Mouse (Mus musculus) lung, postnatal 10 days (tissue): ENCODE results near the gene Olfr314.
"Not testable (repeated sequence)": the region's sequence is repeated elsewhere in the genome, so short reads cannot be mapped to it uniquely, and the experiment has no call there.

ENCODE experiments used
- DNase-seq: peaks from one replicate; pipeline ENCODE4 v3.0.0; 2021

The Olfr314 gene

DNA sequence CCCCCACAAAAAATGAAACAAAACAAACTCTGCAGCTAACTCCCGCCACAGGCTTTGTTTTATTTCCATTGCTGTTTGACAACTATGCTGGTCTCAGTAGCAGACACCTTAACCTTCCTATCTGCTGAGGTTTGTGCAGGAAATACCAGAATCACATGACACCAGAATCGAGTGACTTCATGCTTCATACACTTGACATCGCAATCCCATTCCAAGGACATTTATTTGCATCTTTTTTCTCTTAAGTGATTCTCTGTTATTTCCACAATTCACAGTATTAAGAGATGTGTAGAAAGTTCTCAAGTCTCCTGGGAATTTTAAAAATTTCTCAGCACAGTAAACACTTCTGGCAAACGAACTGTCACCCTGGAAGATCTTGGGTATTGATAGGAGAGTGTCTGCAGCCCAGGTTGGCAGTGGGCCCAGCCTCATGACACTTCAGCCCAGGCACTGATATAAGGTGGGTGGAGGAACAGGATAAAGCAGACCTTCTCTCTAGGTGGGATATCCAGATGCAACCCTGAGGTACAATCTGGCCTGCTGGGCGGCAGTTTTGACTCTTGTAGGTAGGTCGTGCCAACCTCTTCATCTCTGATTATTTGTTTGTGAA is at the start of gene Olfr314:
TSS of gene Olfr314 (plus strand) at position 473 of the 610 bp plus-strand sequence.
- no peak for DNase-seq

- peak; percentile 28 for DNase-seq
Measured at GRCm38 (mm10) chr11:58733372-58733771, 49.4 kb upstream of the Olfr314 start.

GRCm38 (mm10) chr11:58738792-58739262 is 43.9 kb upstream of the Olfr314 start, which contains the start of gene Olfr317:
Olfr317 (minus strand) TSS chr11:58739212.
- DNase-seq = no peak

DNA sequence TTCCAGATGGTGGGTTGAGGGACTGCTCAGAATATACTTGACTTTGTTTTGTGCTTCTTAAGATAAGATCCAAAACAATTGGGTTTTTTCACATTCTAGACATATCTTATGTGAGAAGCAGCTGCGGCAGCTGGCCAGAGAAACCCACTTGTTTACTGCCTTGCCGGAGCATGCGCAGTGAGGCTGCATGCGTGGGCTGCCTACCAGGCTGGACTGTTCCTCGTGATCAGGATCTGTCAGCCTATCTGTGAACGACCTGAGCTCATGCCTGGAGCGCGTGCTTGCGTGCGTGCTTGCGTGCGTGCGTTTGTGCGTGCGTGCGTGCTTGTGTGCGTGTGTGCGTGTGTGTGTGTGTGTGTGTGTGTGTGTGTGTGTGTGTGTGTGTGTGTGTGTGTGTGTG is 31.7 kb upstream of the Olfr314 start:
- DNase-seq = not testable (repeated sequence)

DNA sequence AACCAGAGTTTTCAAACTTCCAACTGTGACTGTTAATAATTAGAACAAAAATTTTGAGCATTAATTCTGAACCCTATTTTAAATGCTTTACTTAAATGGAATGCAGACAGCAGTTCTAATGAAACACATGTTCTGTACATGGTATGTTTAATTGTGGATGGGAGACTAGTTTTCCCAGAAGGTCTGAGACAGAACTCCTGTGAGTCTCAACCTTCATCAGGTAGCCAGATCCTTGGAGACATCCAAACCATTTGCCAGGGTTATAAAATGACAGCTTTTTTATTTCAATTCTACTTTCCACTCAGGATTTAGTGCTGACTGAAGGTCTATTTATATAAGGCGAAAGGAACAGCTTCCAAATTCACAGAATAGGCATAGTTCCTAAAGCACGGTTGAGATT is 30.3 kb upstream of the Olfr314 start, which contains the start of gene Olfr316:
TSS of gene Olfr316 (plus strand) at position 301 of the 400 bp plus-strand sequence.
- no peak for DNase-seq

- DNase-seq = no peak
Measured at GRCm38 (mm10) chr11:58772888-58773287, 9.9 kb upstream of the Olfr314 start, which contains the start of gene Olfr315. Olfr315 (plus strand) TSS chr11:58773188.

GRCm38 (mm10) chr11:58784182-58784581 is 1.4 kb downstream of the Olfr314 start:
- no peak for DNase-seq

DNA sequence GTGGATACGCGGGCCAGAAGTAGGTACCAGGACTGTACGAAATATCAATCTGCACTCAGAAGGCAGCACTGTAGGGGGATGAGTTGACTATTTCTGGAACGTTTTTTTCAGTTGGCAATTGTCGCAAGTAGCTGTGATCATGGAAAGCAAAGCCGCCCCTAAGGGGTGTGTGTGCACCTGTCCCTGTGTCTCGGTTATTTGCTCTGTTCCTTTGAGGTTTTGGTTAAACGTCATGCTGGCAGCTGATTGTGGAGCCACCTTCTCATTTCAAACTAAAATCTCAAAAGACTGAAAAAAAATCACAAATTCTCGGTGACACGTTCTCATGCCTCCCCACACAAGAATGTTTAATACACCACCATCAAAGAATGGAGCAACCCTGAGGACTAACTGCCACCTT is 4.9 kb downstream of the Olfr314 start:
- DNase-seq = no peak

DNA sequence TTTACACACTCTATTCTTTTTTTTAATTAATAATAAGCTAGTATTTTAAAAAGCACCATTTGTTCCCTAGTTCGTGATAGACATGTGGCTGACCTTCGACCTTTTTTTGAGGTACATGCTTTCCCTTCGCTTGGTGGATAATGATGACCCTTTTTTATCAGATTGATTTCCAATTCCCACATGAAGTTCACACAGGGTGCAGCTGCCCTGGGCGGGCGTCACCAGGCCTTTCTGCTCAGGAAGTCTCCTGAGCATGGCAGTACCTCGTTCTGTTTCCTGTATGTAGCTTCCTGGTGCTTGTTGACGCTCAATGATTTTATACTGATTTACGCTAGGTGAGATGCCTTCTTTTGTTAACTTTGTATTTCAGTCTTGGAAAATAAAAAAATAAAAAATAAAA is 5.6 kb downstream of the Olfr314 start:
- no peak for DNase-seq

DNA sequence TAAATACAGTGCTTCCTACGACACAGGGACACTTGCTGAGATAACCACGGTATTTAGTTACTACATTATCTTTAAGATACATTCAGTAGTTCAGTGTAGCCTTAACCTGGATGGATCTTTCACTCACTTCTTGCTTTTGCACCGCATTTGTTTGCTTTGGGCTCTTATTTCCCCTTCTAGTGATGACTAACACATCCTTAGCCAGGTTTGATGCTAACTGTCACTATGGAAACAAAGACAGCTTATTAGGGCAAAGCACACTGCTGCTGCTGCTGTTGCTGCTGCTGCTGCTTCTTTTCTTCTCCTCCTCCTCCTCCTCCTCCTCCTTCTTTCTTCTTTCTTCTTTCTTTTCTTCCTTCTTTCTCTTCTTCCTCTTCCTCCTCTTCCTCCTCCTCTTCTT is 6.8 kb downstream of the Olfr314 start:
- no peak for DNase-seq

DNA sequence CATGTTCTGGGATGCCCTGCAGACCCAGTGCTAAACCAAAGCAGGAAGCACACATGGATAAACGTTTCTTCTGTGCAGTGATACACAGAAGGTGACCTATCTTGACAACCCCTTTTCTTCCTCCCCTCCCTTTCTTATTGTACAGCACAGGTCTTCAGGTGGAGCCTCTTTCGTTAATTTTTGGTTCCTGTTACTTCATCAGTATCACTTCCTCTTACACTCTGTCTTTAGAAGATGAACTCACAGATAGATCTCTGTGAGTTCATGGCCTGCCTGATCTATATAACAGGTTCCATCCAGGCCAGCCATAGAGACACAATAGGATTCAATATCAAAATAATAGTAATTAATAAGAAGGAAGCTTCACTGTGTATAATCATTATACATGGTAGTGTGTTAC is 7.3 kb downstream of the Olfr314 start:
- no peak for DNase-seq

GRCm38 (mm10) chr11:58790646-58791045 is 7.9 kb downstream of the Olfr314 start:
- DNase-seq = no peak

- no peak for DNase-seq
Measured at GRCm38 (mm10) chr11:58795856-58796255, 13.1 kb downstream of the Olfr314 start.

GRCm38 (mm10) chr11:58796850-58797249 is 14.1 kb downstream of the Olfr314 start:
- no peak for DNase-seq

DNA sequence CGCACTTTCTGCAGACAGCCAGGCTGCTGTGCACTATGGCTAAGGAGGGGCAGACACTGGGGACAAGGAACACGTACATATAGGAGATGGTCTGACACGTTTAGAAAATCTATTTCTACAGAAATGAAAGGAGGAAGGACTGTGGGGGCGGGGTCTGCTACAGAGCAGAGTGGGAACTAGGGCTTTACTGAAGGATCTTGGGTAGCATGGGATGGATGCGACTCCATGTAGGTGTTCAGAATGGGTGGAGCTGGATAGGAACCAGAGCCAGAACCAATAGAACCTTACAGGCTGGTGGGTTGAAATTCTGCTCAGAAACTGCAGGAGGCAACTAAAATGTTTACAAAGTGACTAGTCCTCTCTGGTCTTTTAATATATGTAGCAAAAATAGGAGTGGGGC is 17.0 kb downstream of the Olfr314 start:
- DNase-seq = no peak

DNA sequence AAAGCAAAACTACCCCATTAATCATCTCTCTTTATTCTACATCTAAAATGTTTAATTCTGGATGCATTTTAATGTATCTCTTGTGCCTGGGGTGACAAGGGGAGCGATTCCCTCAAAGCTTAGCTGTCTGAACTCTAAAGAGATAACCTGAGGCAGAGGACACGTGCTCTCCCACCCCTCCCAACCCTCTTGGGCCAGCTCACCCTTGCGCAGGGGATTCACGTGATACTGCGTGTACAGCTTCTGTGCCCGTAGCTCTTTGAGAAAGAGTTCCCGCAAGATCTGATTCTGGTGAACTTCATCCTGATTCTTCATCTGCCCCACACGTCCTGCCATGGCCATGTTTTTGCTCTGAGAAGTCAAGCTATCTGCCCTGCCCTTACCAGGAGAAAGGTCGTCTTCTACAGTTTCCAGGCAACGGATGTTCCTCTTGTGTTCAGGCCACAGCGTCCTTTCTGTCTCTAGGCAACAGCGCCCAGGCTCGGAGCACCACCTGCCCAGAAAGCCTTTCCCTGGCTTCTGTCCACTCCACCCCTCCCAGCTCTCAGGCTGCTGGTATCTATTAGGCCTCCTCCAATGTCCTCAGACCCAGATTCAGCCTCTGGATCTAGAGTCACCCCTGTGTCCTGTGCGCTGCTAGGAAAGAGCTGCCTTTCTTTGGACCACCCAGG is 18.9 kb downstream of the Olfr314 start, which contains the start of gene Fam183b:
TSS of gene Fam183b (minus strand) at position 403 of the 671 bp plus-strand sequence.
- DNase-seq = no peak

GRCm38 (mm10) chr11:58803871-58804270 is 21.1 kb downstream of the Olfr314 start:
- DNase-seq = no peak

- DNase-seq = no peak
Measured at GRCm38 (mm10) chr11:58804393-58804792, 21.6 kb downstream of the Olfr314 start.

DNA sequence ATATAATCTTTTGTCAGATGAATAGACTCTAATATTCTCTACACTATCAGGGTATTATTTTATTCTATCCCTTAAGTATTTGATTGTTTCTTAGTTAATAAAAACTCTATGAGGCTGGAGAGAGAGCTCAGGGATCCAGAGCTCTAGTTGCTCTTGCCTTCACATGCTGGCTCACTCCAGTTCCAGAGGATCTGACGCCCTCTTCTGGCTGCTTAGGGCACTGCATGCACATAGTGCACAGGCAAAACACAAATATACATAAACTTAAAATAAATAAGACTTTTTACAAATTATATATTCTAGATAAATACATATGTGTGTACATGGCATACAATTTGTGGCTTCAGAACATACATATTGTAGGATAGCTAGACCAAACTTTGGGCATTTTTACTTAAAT is 29.2 kb downstream of the Olfr314 start:
- no peak for DNase-seq

DNA sequence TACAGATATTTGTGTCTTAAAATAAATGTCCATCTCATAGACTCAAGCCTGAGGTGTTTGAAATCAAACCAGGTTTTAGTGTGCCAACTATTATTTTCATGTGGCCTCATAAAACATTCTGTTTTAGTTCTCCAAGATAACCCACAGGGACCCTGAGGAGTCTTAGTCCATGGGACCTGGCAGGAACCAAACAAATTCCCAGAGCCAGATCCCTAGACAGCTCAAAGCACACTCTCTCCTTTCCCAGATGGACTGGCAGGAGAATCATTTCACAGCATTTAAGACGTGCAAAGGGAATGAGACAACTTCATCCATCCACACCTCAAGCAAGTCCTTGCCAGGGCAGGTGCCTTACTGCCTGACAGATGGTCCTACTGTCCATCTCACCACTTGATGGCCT is 31.9 kb downstream of the Olfr314 start, which contains the start of gene Olfr313:
TSS of gene Olfr313 (plus strand) at position 301 of the 400 bp plus-strand sequence.
- not testable (repeated sequence) for DNase-seq

GRCm38 (mm10) chr11:58815676-58816075 is 32.9 kb downstream of the Olfr314 start:
- no peak for DNase-seq

DNA sequence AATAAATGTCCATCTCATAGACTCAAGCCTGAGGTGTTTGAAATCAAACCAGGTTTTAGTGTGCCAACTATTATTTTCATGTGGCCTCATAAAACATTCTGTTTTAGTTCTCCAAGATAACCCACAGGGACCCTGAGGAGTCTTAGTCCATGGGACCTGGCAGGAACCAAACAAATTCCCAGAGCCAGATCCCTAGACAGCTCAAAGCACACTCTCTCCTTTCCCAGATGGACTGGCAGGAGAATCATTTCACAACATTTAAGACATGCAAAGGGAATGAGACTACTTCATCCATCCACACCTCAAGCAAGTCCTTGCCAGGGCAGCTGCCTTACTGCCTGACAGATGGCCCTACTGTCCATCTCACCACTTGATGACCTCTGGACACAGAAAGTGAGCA is 46.2 kb downstream of the Olfr314 start, which contains the start of gene Olfr312:
TSS of gene Olfr312 (plus strand) at position 301 of the 400 bp plus-strand sequence.
- DNase-seq = not testable (repeated sequence)

GRCm38 (mm10) chr11:58829764-58830163 is 47.0 kb downstream of the Olfr314 start:
- DNase-seq = no peak

- DNase-seq = not testable (repeated sequence)
Measured at GRCm38 (mm10) chr11:58832541-58832940, 49.8 kb downstream of the Olfr314 start.
